Mouse (Mus musculus): ENCODE measurements around the gene Chst3. TPM values are rescaled to one million over a fixed set of nuclear protein-coding genes. Genes with fewer than 3 reads are reported as not detected.
"Not testable (repeated sequence)": the region's sequence is repeated elsewhere in the genome, so short reads cannot be mapped to it uniquely, and the experiment has no call there.

Gene Chst3
- polyA plus RNA-seq, 1 experiment from 2014 or later: 0.08 TPM

DNA sequence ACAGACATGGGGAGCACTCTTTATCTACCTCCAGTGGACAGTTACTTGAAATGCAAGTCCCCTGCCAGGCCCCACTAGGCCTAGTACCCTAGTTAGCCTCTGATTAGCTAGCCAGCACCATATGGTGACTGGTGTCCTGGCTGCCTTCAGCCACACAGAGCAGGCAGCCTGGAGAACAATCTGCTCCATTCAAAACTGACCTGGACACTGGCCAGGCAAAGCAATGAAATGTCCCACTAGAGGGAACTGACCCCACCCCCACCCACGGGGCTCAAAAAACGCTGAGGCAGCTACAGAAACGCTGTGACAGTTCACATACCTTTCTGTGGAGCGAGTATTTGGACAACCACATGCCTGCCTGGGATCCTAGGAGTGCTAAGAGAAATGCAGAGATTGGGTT lies 24.0 kb downstream of the Chst3 start:
- no peak overlapping the region for H3K27ac ChIP-seq
- H3K4me1 ChIP-seq (replicated peaks): peaks cover 4% of the 10 kb centered on the region
- ATAC-seq (ENCODE audit: low read depth): no peak
- peaks cover 32% of the 10 kb centered on the region for H3K27me3 ChIP-seq
- H3K9me3 ChIP-seq (replicated peaks): no peaks in the 10 kb centered on the region
- no peak for DNase-seq
- H3K4me2 ChIP-seq: no peak overlapping the region
- no peak overlapping the region for H3K9ac ChIP-seq
- H3K36me3 ChIP-seq: no peaks in the 10 kb centered on the region
- WGBS (ENCODE audit: insufficient replicate concordance): 58% methylated on average over 4 of the region's 4 CpGs
- no peak overlapping the region for H3K4me3 ChIP-seq (replicated peaks)

DNA sequence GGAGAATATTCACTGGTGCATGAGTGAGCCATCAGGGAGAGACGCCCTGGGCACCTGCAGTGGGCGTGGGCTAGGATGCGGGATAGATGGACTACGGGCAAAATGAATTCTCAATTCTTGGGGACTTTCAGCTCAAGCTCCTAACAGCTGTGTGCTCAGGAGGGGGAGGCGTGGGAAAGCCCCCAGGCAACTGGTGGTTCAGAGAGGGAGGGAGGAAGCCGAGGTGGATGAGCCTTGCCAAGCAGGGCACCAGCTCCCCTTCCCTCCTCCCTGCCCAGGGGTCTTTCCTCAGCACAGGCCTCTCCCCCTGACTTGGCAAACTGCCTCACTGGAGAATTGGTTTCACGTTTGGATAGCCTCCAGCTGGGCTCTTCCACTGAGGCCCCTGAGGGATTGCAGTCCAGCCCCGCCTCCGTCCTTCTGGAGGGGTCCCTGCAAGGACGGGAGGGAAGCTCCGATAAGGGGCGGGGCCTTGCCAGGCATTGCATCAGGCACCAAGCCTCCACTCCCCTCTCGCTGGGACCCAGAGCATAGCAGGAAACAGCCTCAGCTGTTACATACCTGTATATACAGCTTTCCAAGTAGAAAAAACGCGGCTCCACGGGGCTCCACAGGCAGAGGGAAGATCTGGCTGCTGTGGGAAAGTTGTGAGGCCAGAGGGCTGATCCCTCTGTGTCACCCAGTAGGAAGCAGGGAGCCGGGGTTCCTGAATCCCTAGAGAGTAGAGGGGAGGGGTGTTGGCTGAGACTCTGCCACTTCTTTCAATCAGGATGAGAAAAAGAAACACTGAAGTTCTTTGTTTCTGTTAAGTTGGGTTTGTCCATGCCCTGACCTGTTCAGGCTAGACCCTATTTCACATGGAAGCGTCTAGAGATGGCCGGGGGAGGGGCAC lies 25.3 kb downstream of the Chst3 start:
- peaks cover 4% of the 10 kb centered on the region for H3K4me1 ChIP-seq (replicated peaks)
- no peak for DNase-seq
- no peak overlapping the region for H3K4me2 ChIP-seq
- H3K9ac ChIP-seq: no peak overlapping the region
- H3K36me3 ChIP-seq: no peaks in the 10 kb centered on the region
- no peak for ATAC-seq (ENCODE audit: low read depth)
- H3K27me3 ChIP-seq: peaks cover 32% of the 10 kb centered on the region
- no peaks in the 10 kb centered on the region for H3K9me3 ChIP-seq (replicated peaks)
- WGBS (ENCODE audit: insufficient replicate concordance): 13% methylated on average over 19 of the region's 19 CpGs
- no peak overlapping the region for H3K4me3 ChIP-seq (replicated peaks)
- H3K27ac ChIP-seq: no peak overlapping the region

DNA sequence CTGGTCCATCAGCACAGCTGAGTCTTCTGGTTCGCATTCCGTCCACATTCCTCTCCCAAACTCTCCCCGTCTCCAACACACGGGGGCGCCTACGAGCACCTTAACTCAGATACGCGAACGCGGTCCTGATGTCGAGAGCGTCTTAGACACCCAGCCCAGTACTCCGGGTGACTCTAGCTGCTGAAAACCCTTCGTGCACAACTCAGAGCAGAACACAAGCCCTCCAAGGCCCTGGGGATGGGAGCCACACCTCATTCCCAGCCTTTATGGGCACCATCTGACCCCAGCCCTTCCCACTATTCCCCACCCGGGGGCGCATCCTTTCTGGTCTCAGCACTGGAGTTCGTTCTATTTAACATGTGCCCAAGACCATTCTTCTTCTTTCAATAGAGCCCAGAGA lies 27.3 kb downstream of the Chst3 start:
- Histone ChIP-seq H3K4me3 (replicated peaks) (0 out of 2 replicates have a peak overlapping the region, but pooled peaks have one; percentile 25), H3K4me1 (replicated peaks) (peaks cover 4% of the 10 kb centered on the region), H3K36me3 (no peaks in the 10 kb centered on the region), H3K9me3 (replicated peaks) (no peaks in the 10 kb centered on the region), H3K27ac (no peak overlapping the region), H3K4me2 (peak overlapping the region; percentile 54), H3K27me3 (peaks cover 38% of the 10 kb centered on the region), H3K9ac (no peak overlapping the region)
- ATAC-seq (ENCODE audit: low read depth): no peak
- WGBS (ENCODE audit: insufficient replicate concordance): 2% methylated on average over 17 of the region's 17 CpGs
- DNase-seq: peak; percentile 23

DNA sequence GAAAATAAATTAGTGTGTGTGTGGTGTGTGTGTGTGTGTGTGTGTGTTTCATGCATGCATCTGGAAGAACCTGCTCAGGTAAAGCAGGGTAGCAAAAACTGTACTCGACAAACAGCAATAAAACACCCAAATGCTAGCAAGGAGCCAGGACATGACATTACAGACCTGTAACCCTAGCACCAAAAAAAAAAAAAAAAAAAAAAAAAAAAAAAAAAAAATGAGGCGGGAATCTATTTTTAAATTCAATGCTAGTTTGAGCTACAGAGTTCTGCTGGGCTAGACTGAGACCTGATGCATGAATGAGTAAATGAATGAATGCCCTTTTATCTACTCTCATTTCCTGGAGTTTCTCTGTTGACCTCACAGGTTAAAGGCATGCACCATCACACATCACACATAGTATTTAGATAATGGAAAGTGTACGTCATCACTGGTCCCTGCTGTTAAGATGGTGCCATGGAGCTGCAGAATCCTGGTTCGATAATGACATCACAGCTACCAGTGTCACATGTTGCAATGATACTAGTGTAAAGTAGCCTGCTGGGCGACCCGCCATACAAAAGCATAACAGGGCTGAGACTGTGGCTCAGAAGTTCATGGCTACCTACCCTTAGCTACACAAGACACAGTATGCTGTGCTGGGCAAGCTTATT lies 29.4 kb downstream of the Chst3 start:
- H3K9me3 ChIP-seq (replicated peaks): no peaks in the 10 kb centered on the region
- WGBS (ENCODE audit: insufficient replicate concordance): 62% methylated on average over 6 of the region's 6 CpGs
- no peak overlapping the region for H3K27ac ChIP-seq
- DNase-seq (no peak), ATAC-seq (ENCODE audit: low read depth) (no peak)
- peaks cover 4% of the 10 kb centered on the region; the same call in 1 of the 2 replicates for H3K4me1 ChIP-seq (replicated peaks)
- no peak overlapping the region for H3K4me3 ChIP-seq (replicated peaks)
- no peak overlapping the region for H3K9ac ChIP-seq
- H3K4me2 ChIP-seq: no peak overlapping the region
- H3K27me3 ChIP-seq: peaks cover 52% of the 10 kb centered on the region
- H3K36me3 ChIP-seq: no peaks in the 10 kb centered on the region

DNA sequence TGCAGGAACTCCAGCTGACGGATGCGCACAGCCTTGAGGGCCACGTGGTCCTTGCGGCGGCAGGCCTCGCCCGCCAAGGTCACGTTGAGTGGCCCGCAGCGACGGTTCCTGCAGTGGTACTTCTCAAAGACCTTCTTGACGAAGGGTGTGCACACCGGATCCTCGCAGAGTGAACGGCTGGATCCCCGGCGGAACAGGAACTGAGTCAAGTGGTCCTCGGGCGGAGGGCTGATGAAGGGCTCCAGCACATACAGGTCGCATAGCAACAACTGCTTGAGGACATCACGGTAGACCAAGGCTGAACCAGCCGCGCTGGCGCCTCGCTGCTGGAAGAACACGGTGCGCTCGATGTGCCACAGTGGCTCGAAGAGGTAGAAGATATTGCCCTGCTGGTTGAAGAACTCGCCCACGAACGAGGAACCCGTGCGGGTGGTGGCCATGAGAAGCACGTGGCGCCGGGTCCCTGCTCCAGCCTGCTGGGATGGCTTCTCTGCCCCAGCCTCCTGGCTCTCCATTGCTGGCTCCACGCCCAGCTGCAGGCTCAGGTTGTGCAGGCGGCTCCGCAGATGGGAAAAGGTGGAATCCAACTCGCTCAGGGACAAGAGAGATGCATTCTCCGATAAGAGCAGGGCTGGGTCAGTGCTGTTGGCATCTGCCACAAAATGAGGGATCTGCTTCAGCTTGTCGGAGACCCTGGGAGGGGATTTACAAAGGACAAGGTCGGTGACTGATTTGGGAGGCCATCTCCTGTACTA lies 32.7 kb downstream of the Chst3 start:
- Histone ChIP-seq H3K4me3 (replicated peaks) (no peak overlapping the region), H3K4me1 (replicated peaks) (no peaks in the 10 kb centered on the region), H3K9me3 (replicated peaks) (no peaks in the 10 kb centered on the region), H3K27me3 (peaks cover 33% of the 10 kb centered on the region), H3K36me3 (no peaks in the 10 kb centered on the region), H3K9ac (no peak overlapping the region), H3K27ac (no peak overlapping the region), H3K4me2 (no peak overlapping the region)
- 48% methylated on average over 44 of the region's 44 CpGs for WGBS (ENCODE audit: insufficient replicate concordance)
- ATAC-seq (ENCODE audit: low read depth) (no peak), DNase-seq (no peak)

DNA sequence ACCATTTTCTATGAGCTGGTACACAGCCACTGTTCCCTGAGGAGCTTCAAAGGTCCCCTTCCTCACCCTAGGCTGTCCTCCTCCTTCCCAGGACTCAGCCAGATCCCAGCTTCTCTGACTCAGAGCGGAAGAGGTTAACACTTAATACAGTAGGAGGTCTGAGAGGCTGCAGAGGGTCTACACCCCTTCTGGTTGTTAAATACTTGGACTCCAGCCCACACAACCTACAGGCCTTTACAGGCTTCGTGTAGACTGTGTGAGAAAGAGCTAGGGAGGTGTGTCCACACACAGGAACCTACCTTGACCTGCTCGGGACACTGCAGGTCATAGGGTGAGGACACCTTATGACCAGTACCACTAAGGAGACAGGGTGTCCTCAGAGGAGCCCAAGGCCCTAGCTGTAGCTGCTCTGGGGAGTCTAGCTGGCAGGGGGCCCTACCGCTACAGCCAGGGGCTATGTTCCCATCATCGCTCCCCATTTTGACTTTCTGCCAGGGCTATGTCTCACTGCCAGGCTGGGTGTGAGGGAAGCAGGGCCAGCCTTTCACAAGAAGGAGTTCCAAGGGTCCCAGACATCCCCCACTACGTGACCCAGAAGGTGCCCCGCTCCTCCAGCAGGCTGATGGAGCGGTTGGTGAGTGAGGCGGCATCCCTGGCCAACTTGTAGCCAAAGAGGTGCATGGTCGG lies 33.9 kb downstream of the Chst3 start:
- Histone ChIP-seq H3K36me3 (no peaks in the 10 kb centered on the region), H3K27me3 (peaks cover 23% of the 10 kb centered on the region), H3K4me1 (replicated peaks) (no peaks in the 10 kb centered on the region), H3K27ac (no peak overlapping the region), H3K4me2 (no peak overlapping the region), H3K9ac (no peak overlapping the region), H3K4me3 (replicated peaks) (no peak overlapping the region), H3K9me3 (replicated peaks) (no peaks in the 10 kb centered on the region)
- DNase-seq: no peak
- WGBS (ENCODE audit: insufficient replicate concordance): 64% methylated on average over 10 of the region's 10 CpGs
- no peak for ATAC-seq (ENCODE audit: low read depth)

DNA sequence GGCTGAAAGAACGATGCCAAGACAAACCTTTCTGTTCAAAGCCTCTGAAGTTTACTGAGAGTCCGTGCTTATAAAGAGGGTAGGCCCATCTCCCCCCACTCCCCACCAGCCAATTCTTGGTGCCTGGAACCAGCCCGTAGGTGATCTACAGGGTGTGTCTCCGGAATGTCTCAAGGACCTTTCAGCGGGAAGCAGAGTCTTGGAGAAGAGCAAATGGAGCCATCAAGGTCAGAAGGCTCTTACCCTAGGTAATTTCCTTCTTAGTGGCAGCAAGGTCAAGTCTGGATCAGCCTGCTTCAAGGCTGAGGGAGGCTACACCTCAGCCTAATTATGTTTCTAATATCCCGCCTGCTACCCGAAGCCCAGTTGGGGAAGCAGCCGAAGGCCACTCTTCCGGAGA lies 43.8 kb downstream of the Chst3 start:
- H3K4me1 ChIP-seq (replicated peaks); H3K4me2 ChIP-seq; H3K27ac ChIP-seq; H3K9ac ChIP-seq; DNase-seq; H3K27me3 ChIP-seq; H3K9me3 ChIP-seq (replicated peaks); H3K36me3 ChIP-seq; H3K4me3 ChIP-seq (replicated peaks); ATAC-seq (ENCODE audit: low read depth): not testable (repeated sequence)
- WGBS (ENCODE audit: insufficient replicate concordance): 80% methylated on average over 9 of the region's 9 CpGs

DNA sequence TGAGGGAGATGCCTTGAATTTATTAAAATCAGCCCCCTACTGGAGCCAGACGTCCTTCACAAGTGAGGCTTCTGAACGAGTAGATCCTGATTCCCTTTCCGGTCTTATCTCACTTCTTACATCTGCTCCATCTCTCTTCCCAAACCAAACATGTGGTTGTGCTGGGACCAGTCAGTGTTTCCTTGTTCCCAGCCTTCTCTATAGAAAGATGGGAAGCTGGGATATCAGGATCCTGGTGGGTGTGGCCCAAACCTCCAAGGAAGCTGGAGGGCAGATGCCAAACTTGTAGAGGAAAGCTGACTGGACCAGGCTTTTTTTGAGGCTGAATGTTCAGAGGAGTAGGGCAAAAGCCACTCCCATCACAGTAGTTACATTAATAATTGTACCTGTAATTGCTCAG lies 44.6 kb downstream of the Chst3 start:
- 36% methylated on average over 3 of the region's 3 CpGs for WGBS (ENCODE audit: insufficient replicate concordance)
- no peaks in the 10 kb centered on the region for H3K9me3 ChIP-seq (replicated peaks)
- no peaks in the 10 kb centered on the region for H3K4me1 ChIP-seq (replicated peaks)
- no peak overlapping the region for H3K4me2 ChIP-seq
- ATAC-seq (ENCODE audit: low read depth) (no peak), DNase-seq (no peak)
- no peak overlapping the region for H3K4me3 ChIP-seq (replicated peaks)
- no peaks in the 10 kb centered on the region for H3K36me3 ChIP-seq
- H3K9ac ChIP-seq: no peak overlapping the region
- no peaks in the 10 kb centered on the region for H3K27me3 ChIP-seq
- no peak overlapping the region for H3K27ac ChIP-seq

DNA sequence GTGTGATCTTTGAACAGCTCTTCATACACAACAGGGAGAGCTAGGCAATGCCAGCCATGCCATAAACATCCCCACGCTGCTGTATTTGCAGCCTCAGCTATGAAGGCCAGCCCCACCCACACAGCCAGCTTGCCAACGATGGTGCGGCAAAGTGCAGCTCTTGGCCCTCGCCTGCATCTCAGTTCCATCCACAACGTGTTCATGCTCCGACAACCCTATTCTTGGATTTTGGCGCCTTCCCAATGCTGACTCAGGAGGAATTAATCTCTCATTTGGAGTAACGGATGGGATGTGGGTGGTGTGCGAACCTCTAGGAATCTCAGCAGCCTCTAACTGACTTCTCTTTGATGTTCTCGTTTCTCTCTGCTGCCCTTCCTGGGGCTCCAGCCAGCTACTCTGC lies 46.0 kb downstream of the Chst3 start:
- H3K36me3 ChIP-seq: no peaks in the 10 kb centered on the region
- 71% methylated on average over 10 of the region's 10 CpGs for WGBS (ENCODE audit: insufficient replicate concordance)
- H3K27me3 ChIP-seq: no peaks in the 10 kb centered on the region
- H3K4me3 ChIP-seq (replicated peaks): no peak overlapping the region
- ATAC-seq (ENCODE audit: low read depth) (no peak), DNase-seq (no peak)
- H3K27ac ChIP-seq: no peak overlapping the region
- H3K9me3 ChIP-seq (replicated peaks): no peaks in the 10 kb centered on the region
- no peaks in the 10 kb centered on the region for H3K4me1 ChIP-seq (replicated peaks)
- no peak overlapping the region for H3K4me2 ChIP-seq
- no peak overlapping the region for H3K9ac ChIP-seq

DNA sequence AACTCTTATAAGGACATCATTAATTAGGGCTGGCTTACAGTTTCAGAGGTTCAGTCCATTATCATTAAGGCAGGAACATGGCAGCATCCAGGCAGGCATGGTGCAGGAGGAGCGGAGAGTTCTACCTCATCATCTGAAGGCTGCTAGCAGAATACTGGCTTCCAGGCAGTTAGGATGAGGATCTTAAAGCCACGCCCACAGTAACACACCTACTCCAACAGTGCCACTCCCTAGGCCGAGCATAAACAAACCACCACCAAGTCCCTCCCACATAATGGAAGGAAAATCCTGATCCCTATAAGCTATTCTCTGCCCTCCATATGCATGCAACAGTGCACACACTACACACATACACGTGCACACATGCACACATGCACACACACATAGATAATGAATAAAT lies 46.8 kb downstream of the Chst3 start:
- Histone ChIP-seq H3K4me3 (replicated peaks) (no peak overlapping the region), H3K9me3 (replicated peaks) (no peaks in the 10 kb centered on the region), H3K27me3 (no peaks in the 10 kb centered on the region), H3K36me3 (no peaks in the 10 kb centered on the region), H3K4me2 (no peak overlapping the region), H3K9ac (no peak overlapping the region), H3K4me1 (replicated peaks) (no peaks in the 10 kb centered on the region), H3K27ac (no peak overlapping the region)
- no peak for ATAC-seq (ENCODE audit: low read depth)
- 63% methylated on average over 4 of the region's 4 CpGs for WGBS (ENCODE audit: insufficient replicate concordance)
- no peak for DNase-seq

DNA sequence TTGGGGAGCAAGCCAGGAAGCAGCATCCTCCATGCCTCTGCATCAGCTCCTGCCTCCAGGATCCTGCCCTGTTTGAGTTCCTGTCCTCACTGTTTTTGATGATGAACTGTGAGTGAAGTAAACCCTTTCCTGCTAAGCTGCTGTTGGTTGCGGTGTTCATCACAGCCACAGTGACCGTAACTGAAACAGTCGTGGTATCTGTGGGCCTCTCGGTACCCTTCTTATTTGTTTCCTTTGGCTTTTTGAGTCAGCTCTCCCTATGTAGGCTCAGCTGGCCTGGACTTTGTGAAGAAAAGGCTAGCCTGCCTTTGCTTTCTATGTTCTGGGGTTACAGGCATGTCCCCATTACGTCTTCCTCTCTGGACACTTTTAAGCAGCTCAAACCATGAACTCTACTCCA lies 47.7 kb downstream of the Chst3 start:
- ATAC-seq (ENCODE audit: low read depth): no peak

More for the DNA sequence above, 47.7 kb downstream of the Chst3 start:
- DNase-seq: no peak
- Histone ChIP-seq H3K9ac (no peak overlapping the region), H3K27ac (no peak overlapping the region), H3K4me1 (replicated peaks) (no peaks in the 10 kb centered on the region), H3K9me3 (replicated peaks) (no peaks in the 10 kb centered on the region), H3K36me3 (no peaks in the 10 kb centered on the region), H3K27me3 (no peaks in the 10 kb centered on the region), H3K4me3 (replicated peaks) (no peak overlapping the region), H3K4me2 (no peak overlapping the region)
- WGBS (ENCODE audit: insufficient replicate concordance): 73% methylated on average over 5 of the region's 5 CpGs
